Mouse (Mus musculus) C2C12 (cell line): ENCODE measurements around the gene Ap4b1.

Experiments
- CEBPB ChIP-seq: IDR thresholded peaks from one replicate; pipeline ENCODE4 v1.6.1; 2011; ENCODE audit warnings: low read depth, mild to moderate bottlenecking, control low read depth, moderate library complexity
- CTCF ChIP-seq: IDR thresholded peaks from one replicate; pipeline ENCODE4 v1.5.1; 2011; ENCODE audit not compliant: control insufficient read depth, insufficient read depth, insufficient read length
- MAX ChIP-seq: IDR thresholded peaks from one replicate; pipeline ENCODE4 v1.6.1; 2011; ENCODE audit warnings: mild to moderate bottlenecking, control low read depth
- MYOD1 ChIP-seq: IDR thresholded peaks from one replicate; pipeline ENCODE4 v1.6.1; 2011; ENCODE audit warnings: low read depth; ENCODE audit not compliant: control insufficient read depth, insufficient read length
- USF1 ChIP-seq: IDR thresholded peaks from one replicate; pipeline ENCODE4 v1.6.1; 2011; ENCODE audit warnings: low read depth, mild to moderate bottlenecking, control low read depth, moderate library complexity

DNA sequence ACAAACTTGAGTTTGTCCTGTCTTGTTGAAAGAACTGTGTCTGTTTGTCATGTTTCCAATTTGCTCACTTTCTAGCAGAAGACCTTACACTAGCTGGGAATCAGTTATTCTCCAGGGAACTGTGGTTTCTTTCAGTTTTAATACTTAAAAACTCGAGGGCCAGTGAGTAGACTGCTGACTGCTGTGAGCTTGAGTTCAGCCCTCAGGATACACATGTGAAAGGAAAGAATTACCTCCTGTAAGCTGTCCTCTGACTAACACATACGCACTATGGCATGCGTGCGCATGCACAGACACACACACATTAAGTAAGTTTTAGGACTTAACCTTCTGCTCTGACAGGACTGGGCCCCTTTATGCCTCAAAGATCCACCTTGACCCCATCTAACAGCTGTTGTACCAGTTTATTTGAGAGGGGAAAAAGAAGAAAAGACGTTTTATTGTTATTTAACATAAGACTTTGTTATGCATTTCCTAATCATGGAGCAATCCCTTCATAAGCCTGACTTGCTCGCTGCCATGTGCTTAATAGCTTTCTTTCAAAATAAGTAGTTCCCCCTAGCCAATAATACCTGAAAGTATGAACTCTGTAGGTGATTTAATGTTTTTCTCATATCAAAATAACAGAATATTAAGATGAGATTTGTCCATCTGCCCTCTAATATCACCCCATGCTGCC is 26.1 kb downstream of the Ap4b1 start:
- TF ChIP-seq CTCF (no peak), MYOD1 (no peak), MAX (no peak), USF1 (no peak), CEBPB (no peak)
